Mouse (Mus musculus) forebrain, embryonic 11.5 days (tissue): Measurements from ENCODE around the gene Fbp2. TPM values are rescaled to one million over a fixed set of nuclear protein-coding genes. Genes with fewer than 3 reads are reported as not detected.
"Not testable (repeated sequence)": the region's sequence is repeated elsewhere in the genome, so short reads cannot be mapped to it uniquely, and the experiment has no call there.

Experiments used
- ATAC-seq: fragments of 200-750 bp; cut with Nextera tagmentation; replicated peaks from 2 replicates; pipeline ENCODE4 v1.8.0; 2017; ENCODE audit warnings: moderate TSS enrichment; ENCODE audit not compliant: low FRiP score
- DNase-seq: peaks from one replicate; pipeline ENCODE4 v3.0.0-alpha.2; 2017; ENCODE audit warnings: low spot score
- H3K27ac ChIP-seq: fragments of 300-500 bp; sonication (generic); 2 replicates; pipeline ENCODE4 v1.5.1; 2014; ENCODE audit warnings: low read depth, low read length
- H3K27me3 ChIP-seq: fragments of 300-500 bp; sonication (generic); 2 replicates; pipeline ENCODE4 v1.6.1; 2014; ENCODE audit warnings: mild to moderate bottlenecking, low read length, mixed read lengths; ENCODE audit not compliant: control insufficient read depth, insufficient read depth
- H3K36me3 ChIP-seq: fragments of 300-500 bp; sonication (generic); 2 replicates; pipeline ENCODE4 v1.6.1; 2014; ENCODE audit warnings: mild to moderate bottlenecking, low read length, moderate library complexity, mixed read lengths; ENCODE audit not compliant: control insufficient read depth, insufficient read depth
- H3K4me1 ChIP-seq: fragments of 300-500 bp; sonication (generic); replicated peaks from 2 replicates; pipeline ENCODE4 v1.6.1; 2014; ENCODE audit warnings: low read length, mixed read lengths; ENCODE audit not compliant: control insufficient read depth, insufficient read depth
- H3K4me2 ChIP-seq: fragments of 300-500 bp; sonication (generic); 2 replicates; pipeline ENCODE4 v1.6.1; 2014; ENCODE audit warnings: low read depth, mild to moderate bottlenecking, low read length, moderate library complexity, mixed read lengths; ENCODE audit not compliant: severe bottlenecking
- H3K4me3 ChIP-seq: fragments of 300-500 bp; sonication (generic); 2 replicates; pipeline ENCODE4 v1.5.1; 2014; ENCODE audit warnings: low read depth, low read length
- H3K9ac ChIP-seq: fragments of 300-500 bp; sonication (generic); 2 replicates; pipeline ENCODE4 v1.6.1; 2014; ENCODE audit warnings: low read length
- H3K9me3 ChIP-seq: fragments of 300-500 bp; sonication (generic); 2 replicates; pipeline ENCODE4 v1.6.1; 2016; ENCODE audit warnings: low read length, mixed read lengths; ENCODE audit not compliant: control insufficient read depth
- WGBS: fragments of 180-500 bp; shearing (Covaris S2); extraction: QIAGEN DNeasy Blood & Tissue Kit; methylation state at CpG from one replicate; pipeline ENCODE4 v1.1.7; 2014; 5-methylcytosine and 5-hydroxymethylcytosine counted together
- polyA plus RNA-seq: library from polyadenylated mRNA; unstranded; fragments of >200 nt; fragmentation: Nextera tagmentation; extraction: Ambion mirVana; gene quantifications from 2 replicates; pipeline ENCODE4 v1.2.1, GENCODE M21; 2014

Gene Fbp2
- polyA plus RNA-seq, 1 experiment from 2014 or later: not detected

DNA sequence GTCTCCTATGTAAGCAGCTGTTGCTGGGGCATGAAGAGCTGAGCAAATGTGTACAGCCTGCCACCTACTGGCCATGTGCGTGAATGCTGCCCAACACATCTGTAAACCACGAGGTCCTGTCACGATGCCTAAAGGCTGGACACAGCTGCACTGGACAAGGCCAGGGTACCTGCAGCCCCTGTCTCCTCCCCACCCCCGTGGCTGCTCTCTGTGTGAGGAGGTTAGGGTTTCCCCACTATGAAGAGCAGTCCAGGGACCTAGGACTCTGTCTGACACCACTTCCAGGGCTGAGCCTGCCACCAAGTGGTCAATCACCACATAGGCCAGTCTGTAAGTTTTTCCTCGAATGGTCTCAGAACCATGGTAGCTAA is 1.9 kb downstream of the Fbp2 start:
- WGBS: 7% methylated on average over 5 of the region's 5 CpGs
- Histone ChIP-seq H3K27ac (no peak overlapping the region), H3K9me3 (no peaks in the 10 kb centered on the region), H3K9ac (0 out of 2 replicates have a peak overlapping the region, but pooled peaks have one; percentile 31), H3K27me3 (no peaks in the 10 kb centered on the region), H3K4me1 (no peaks in the 10 kb centered on the region), H3K36me3 (no peaks in the 10 kb centered on the region), H3K4me3 (peak overlapping the region; percentile 15), H3K4me2 (peak overlapping the region; percentile 50)
- DNase-seq (peak; percentile 91), ATAC-seq (peak; percentile 95)

DNA sequence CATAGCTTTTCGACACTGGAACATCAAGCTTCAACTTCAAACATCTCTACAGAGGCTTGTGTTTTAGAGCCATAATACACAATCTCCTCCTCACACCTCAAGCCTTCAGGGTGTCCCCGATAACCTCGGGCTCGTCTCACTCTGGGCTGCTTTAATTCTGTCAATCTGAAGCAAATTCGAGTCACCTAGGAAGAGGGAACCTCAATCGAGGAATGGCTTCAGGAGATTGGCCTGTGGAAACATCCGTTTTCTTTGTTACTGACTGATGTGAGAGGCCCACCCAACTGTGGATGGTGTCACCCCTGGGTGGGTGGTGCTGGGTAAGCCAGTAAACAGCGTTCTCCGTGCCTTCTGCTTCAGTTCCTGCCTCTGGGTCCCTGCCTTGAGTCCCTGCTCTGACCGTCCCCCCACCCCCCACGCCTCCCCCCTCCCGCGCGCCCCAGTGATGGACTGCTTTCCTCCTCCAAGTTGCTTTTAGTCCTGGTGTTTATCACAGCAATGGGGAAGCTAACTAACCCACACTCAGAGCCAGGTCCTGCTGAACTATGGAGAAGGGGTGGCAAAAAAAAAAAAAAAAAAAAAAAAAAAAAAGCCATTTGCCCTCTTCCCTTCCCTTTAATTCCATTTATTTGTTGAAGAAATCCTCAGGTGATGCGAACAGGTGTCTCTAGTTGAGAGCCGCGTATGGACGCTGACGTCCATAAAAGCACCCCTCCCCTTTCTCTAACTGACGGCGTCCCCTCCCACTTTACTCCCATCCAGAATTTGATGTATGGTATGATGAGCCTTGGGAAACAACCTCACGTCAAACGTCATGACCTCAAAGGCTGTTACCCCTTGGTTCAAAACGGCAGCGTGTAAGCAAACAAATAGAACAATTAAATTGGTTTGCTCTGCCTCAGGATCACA is 2.6 kb downstream of the Fbp2 start:
- WGBS: 36% methylated on average over 25 of the region's 25 CpGs
- H3K27me3 ChIP-seq: no peaks in the 10 kb centered on the region
- no peak overlapping the region for H3K9ac ChIP-seq
- no peaks in the 10 kb centered on the region for H3K4me1 ChIP-seq
- no peaks in the 10 kb centered on the region for H3K36me3 ChIP-seq
- peak overlapping the region; percentile 15 for H3K4me3 ChIP-seq
- DNase-seq: no peak
- no peak overlapping the region for H3K27ac ChIP-seq
- peak; percentile 51; the same call in 1 of the 2 replicates for ATAC-seq
- peak overlapping the region; percentile 50 for H3K4me2 ChIP-seq
- H3K9me3 ChIP-seq: no peaks in the 10 kb centered on the region

- Histone ChIP-seq H3K9me3 (no peaks in the 10 kb centered on the region), H3K9ac (no peak overlapping the region), H3K4me1 (no peaks in the 10 kb centered on the region), H3K27ac (no peak overlapping the region), H3K4me3 (no peak overlapping the region), H3K27me3 (no peaks in the 10 kb centered on the region), H3K4me2 (no peak overlapping the region), H3K36me3 (no peaks in the 10 kb centered on the region)
- 0 out of 2 replicates have a peak, but pooled peaks have one; percentile 33 for ATAC-seq
- 15% methylated on average over 15 of the region's 15 CpGs for WGBS
- peak; percentile 84 for DNase-seq
Measured at GRCm38 (mm10) chr13:62854666-62855065, 3.6 kb downstream of the Fbp2 start.

DNA sequence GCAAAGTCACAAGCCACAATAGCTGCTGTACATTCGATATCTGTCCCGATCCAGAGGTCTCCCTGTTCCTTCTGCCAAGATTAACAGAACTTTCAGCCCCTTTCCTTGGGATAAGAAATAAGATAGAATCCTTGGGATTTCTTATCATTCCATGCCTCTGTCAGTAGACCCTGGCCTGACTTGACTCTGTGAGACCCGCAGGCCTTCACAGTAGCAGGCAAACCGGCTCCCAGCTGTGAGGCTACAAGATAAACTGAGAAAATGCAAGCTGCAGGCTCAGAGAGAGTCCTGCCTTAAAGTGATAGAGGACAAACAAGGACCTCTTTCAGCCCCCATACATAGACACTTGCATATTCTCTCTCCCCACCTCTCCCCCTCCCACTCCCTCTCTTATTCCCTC is 24.9 kb downstream of the Fbp2 start:
- Histone ChIP-seq H3K27me3 (no peaks in the 10 kb centered on the region), H3K4me2 (no peak overlapping the region), H3K27ac (no peak overlapping the region), H3K9ac (no peak overlapping the region), H3K4me1 (no peaks in the 10 kb centered on the region), H3K36me3 (no peaks in the 10 kb centered on the region), H3K4me3 (no peak overlapping the region), H3K9me3 (no peaks in the 10 kb centered on the region)
- WGBS: 39% methylated on average over 4 of the region's 4 CpGs
- DNase-seq (no peak), ATAC-seq (no peak)

DNA sequence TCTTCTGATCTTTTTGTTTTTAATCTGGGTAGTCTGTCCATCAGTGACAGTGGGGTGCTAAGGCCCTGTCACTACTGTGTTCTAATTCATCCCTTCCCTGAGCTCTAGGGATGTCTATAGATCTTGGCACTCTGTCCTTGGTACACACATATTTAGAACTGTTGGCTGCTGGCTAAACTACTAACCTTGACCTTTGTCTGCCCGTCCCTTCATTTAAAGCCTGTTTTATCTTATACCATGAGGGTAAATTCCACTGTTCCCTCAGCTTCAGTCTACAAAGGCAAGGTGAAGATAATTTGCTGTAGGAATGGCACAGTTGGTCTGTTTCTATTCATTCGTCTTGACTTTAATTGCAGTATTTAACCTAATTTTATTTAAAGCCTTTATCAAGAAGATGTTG is 26.0 kb downstream of the Fbp2 start:
- Histone ChIP-seq H3K4me2 (no peak overlapping the region), H3K9me3 (no peaks in the 10 kb centered on the region), H3K4me1 (no peaks in the 10 kb centered on the region), H3K9ac (no peak overlapping the region), H3K27me3 (no peaks in the 10 kb centered on the region), H3K27ac (no peak overlapping the region), H3K4me3 (no peak overlapping the region), H3K36me3 (no peaks in the 10 kb centered on the region)
- WGBS: 90% methylated on average over 2 of the region's 2 CpGs
- no peak for ATAC-seq
- no peak for DNase-seq

GRCm38 (mm10) chr13:62815705-62816104 is 42.5 kb downstream of the Fbp2 start:
- 76% methylated on average over 3 of the region's 3 CpGs for WGBS
- H3K4me2 ChIP-seq, H3K36me3 ChIP-seq, H3K9ac ChIP-seq, H3K9me3 ChIP-seq, DNase-seq, H3K27ac ChIP-seq, H3K4me1 ChIP-seq, H3K4me3 ChIP-seq, ATAC-seq, H3K27me3 ChIP-seq: not testable (repeated sequence)

GRCm38 (mm10) chr13:62812713-62813112 is 45.5 kb downstream of the Fbp2 start:
- peak; percentile 52 for DNase-seq
- 11% methylated on average over 32 of the region's 32 CpGs for WGBS
- ATAC-seq: no peak

DNA sequence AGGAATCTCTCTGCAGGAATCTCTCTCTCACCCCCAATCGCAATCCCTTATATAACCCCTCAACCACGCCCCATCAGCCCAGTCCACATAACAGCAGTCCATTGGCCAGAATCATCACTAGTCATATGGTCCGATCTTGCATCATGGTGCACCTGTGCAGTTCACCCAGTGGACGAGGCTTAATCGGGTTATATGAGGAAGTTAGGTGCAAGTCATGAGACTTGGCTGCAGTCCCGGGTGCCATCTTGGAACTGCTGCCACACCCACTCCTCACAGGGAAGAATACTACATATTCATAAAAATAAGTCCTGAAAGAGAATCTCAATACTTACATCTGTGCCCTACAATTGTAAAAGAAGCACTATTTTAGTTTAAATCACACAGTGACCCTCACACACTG is 50.2 kb downstream of the Fbp2 start:
- H3K9ac ChIP-seq, H3K36me3 ChIP-seq, H3K4me1 ChIP-seq, H3K4me3 ChIP-seq, H3K27ac ChIP-seq, DNase-seq, ATAC-seq, H3K27me3 ChIP-seq, H3K4me2 ChIP-seq, H3K9me3 ChIP-seq: not testable (repeated sequence)
- WGBS: 93% methylated on average over 6 of the region's 6 CpGs

More at GRCm38 (mm10) chr13:62812713-62813112, 45.5 kb downstream of the Fbp2 start:
- H3K4me1 ChIP-seq: no peaks in the 10 kb centered on the region
- no peaks in the 10 kb centered on the region for H3K27me3 ChIP-seq
- H3K4me3 ChIP-seq: peak overlapping the region; percentile 26
- peak overlapping the region; percentile 42; the same call in 1 of the 2 replicates for H3K4me2 ChIP-seq
- no peaks in the 10 kb centered on the region for H3K9me3 ChIP-seq
- H3K36me3 ChIP-seq: no peaks in the 10 kb centered on the region
- no peak overlapping the region for H3K9ac ChIP-seq
- H3K27ac ChIP-seq: no peak overlapping the region
